Mouse (Mus musculus) layer of hippocampus, adult 2 months (tissue): ENCODE results near the gene Zfp472. TPM values are rescaled to one million over a fixed set of nuclear protein-coding genes. Genes with fewer than 3 reads are reported as not detected.

Source experiments
- DNase-seq, 2 experiments: peaks; one replicate each; pipeline ENCODE4 v3.0.0; 2022; ENCODE audit warnings: low spot score in 2 of 2
- H3K27ac ChIP-seq: fragments of 200-600 bp; 2 replicates; pipeline ENCODE4 v1.8.1; 2022
- H3K4me3 ChIP-seq: fragments of 200-600 bp; 2 replicates; pipeline ENCODE4 v1.8.1; 2022; ENCODE audit warnings: mild to moderate bottlenecking
- CTCF ChIP-seq: fragments of 200-600 bp; conservative IDR thresholded peaks from 2 replicates; pipeline ENCODE4 v1.8.1; 2022; ENCODE audit warnings: antibody characterized with exemption, mild to moderate bottlenecking, moderate library complexity
- long read RNA-seq, 2 experiments: library from polyadenylated mRNA; stranded (forward); transcript quantifications; one replicate each; pipeline ENCODE4 v2.0.0; 2021; ENCODE audit warnings: borderline mapping rate in 2 of 2
- total RNA-seq, 2 experiments: library from RNA; stranded (reverse); gene quantifications; 2 replicates each; pipeline ENCODE4 v1.2.3; 2021

Zfp472 gene
- total RNA-seq: 1 to 10 TPM; 5.6 to 6.5 TPM
- long read RNA-seq, experiment 1, partial matches to known transcripts: 0 of 2 reads
- long read RNA-seq, experiment 1, other reads (novel, unspliced or antisense): 0 of 2 reads
- long read RNA-seq, experiment 2, transcript Zfp472-201 (4 exons, 2,376 nt): major isoform, 6 of 7 reads
- long read RNA-seq, experiment 2, partial matches to known transcripts: 0 of 7 reads
- long read RNA-seq, experiment 2, other reads (novel, unspliced or antisense): 1 of 7 reads

DNA sequence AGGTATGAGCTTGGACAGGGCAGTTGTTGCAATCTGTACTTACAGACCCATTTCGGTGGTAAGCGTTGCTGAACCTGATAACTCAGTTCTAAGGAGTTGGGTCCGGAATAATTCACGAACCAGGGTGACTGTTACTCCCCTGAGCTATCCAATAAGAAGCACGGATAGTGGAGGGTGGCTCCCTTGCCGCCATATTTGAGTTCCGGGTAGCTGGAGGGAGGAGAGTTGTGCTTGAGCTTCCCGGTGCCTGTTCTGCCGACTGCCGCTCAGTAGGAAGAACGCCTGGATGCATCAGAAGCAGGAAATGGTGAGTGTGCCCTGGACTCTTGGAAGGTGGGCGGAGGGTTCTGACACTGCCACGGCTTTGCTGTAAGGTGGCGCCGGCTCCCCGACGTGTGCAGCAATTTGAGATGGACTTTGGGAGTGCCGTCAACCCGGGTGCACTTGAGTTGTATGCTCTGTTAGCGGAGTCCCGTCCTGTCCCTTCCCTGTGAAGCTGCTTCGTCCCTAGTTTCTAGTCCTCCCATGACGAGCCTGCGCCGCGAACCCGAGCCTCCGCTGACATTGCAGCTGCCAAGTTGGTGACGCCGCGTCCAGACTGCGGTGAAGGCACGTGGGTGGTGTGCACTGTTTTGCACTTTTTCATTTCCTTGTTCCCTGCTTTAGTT lies at the start of gene Zfp472:
Gene Zfp472 (plus strand): TSS at position 192 of the 668 bp plus-strand sequence.
- Histone ChIP-seq H3K27ac (peak within 1 kb of the TSS; percentile 76), H3K4me3 (peak within 1 kb of the TSS; percentile 84)
- peak; percentile 94 to 95 for DNase-seq
- TF ChIP-seq CTCF: no peak

DNA sequence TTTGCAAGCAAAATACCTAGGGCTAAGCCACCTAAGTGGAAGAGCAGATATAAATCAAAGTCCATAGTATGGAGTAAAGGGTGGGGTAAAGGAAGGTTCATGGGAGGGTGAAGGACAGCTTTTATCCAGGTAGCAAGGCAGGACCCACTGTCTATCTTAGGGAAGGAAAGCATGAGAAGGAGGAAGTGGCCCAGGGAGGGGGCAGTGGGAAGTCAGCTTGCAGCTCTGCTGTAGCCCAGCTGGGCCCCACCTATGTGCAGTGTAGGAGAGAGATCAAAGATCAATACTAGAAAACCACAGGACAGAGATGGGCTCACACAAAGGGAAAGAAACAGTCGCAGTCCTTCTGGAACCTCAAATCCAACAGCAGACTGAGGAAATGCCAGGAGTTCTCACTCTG lies 49.5 kb upstream of the Zfp472 start:
- no peak overlapping the region for H3K4me3 ChIP-seq
- no peak for DNase-seq
- TF ChIP-seq CTCF: no peak
- H3K27ac ChIP-seq: no peak overlapping the region

DNA sequence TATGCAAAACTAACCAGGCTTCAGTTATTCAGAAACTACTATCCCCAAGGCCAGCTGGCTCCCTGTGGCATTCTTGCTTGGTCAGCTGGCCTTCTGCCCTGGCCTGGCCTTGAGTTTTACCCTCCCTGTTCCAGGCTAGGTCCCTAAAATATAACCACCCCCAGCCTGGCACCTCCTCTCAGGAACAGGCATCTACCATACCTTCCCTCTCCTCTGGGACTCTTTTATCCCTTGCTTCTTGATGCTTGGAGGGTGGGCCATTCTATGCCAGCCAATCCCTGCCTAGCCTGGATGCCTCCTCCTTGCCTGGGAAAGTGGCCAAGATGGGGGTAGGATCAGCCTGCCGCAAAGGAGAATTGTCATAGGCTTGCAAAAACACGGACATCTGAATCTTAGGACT lies 48.5 kb upstream of the Zfp472 start, which contains the start of gene Cyp4f14:
Gene Cyp4f14 (minus strand): TSS at position 212 of the 400 bp plus-strand sequence.
- no peak within 1 kb of the TSS for H3K4me3 ChIP-seq
- peak within 1 kb of the TSS; percentile 47 for H3K27ac ChIP-seq
- TF ChIP-seq CTCF: no peak
- DNase-seq: peak in 1 of 2 experiments; percentile 17

DNA sequence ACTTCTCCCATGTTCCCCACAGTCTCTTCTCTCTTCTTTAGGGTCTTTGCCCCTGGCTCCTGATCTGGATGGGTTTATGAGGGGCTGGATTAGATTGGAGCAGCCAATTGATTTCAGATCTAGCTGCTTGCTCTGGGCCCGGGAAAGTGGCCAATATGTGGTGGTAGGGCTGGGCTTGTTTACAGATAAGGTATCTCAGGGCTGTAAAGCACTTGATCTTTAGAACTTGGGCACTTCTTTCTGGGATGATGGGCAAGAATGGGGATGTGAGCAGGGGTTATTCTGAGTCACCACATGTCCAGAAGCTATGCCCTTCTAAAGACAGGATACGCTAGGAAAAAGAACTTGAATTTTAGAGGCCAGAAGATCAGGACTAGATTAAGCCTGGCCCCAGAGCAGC lies 46.5 kb upstream of the Zfp472 start:
- H3K27ac ChIP-seq: no peak overlapping the region
- no peak for DNase-seq
- no peak overlapping the region for H3K4me3 ChIP-seq
- no peak for TF ChIP-seq CTCF

DNA sequence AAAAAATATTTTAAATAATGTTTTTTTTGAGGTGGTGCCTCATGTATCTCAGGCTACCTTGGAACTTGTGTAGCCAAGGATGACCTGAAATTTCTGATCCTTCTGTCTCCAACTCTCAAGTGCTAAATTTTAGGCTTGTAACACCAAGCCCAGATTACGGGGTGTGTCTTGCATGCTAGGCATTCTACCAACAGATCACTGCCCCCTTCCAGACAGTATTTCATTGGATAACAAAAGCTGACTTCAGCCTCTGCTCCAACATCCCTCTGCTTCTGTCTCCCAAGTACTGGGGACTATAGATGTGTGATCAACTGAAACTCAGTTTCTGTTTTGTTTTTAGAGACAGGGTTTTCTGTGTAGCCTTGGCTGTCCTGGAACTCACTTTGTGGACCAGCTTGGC lies 41.9 kb upstream of the Zfp472 start:
- TF ChIP-seq CTCF: no peak
- H3K4me3 ChIP-seq: no peak overlapping the region
- DNase-seq: no peak
- H3K27ac ChIP-seq: no peak overlapping the region

DNA sequence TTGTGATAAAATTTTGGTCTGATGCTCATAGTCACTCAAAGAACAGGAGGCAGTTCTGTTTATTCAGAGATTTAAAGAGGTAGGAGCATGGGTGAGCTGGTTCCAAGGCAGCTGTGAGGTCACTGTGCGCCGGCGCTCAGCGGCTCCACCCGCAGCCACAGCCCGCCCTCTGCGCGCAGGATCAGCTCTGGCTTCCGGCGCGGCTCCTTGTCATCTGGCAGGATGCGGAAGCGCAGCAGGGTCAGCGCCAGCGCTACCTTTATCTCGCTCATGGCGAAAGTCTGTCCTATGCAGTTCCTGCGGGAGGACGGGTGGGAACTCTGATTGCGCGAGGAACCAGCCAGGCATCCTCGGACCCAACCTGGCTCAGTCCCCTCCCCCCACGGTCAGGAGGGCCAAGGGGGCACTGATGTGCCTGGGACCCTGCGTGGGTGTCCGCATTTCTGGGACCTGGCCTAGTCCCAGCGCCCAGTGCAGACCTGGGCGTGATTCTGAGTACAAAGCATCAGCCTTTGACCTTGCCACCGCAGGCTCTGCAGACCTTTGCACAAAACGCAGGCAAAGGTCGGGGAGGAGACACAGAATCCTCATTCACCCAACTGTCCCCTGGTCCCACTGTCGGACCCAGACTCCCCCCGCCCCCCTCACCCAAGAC lies 40.8 kb upstream of the Zfp472 start:
- Histone ChIP-seq H3K27ac (peak overlapping the region; percentile 84), H3K4me3 (peak overlapping the region; percentile 59)
- peak; percentile 49 to 71 for DNase-seq
- TF ChIP-seq CTCF: peak; percentile 46

DNA sequence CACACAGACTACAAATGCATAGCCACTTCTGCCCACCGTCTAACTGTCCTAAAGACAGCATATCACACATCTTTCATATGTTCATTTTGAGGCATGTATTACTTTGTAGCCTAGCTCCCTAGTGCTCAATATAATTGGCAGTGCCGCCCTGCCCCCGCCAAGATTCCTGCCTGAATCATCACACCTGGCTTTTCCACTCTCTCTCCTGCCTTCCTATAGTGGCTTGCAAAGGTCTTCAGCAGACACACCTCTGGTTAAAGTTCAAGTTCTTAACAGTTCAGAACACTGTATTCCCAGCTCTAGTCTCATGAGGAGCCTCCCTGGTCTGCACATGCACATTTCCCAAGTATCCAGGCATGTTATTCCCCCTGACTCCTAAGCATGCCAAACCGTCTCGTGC lies 37.8 kb upstream of the Zfp472 start:
- DNase-seq: no peak
- TF ChIP-seq CTCF: no peak

DNA sequence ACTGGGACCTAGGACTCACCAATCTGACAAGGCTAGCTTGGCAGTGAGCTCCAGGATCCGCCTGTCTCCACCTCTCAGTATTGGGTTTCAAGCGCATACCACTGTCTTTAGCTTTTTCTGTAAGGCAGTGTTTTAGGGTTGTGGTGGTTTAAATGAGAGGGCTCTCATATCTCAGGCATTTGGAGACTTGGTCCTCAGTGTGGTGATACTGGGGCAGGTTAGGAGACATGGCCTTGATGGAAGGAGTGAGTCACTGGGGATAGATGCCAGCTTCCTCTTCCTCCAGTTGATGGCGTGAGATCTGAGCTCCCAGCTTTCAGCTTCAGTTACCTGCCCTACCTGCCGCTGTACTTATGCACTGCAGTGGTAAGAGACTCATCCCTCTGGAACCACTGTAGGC lies 25.8 kb upstream of the Zfp472 start:
- TF ChIP-seq CTCF: no peak
- no peak for DNase-seq
- no peak overlapping the region for H3K4me3 ChIP-seq
- H3K27ac ChIP-seq: no peak overlapping the region

More for the DNA sequence above, 37.8 kb upstream of the Zfp472 start:
- Histone ChIP-seq H3K27ac (no peak overlapping the region), H3K4me3 (no peak overlapping the region)

DNA sequence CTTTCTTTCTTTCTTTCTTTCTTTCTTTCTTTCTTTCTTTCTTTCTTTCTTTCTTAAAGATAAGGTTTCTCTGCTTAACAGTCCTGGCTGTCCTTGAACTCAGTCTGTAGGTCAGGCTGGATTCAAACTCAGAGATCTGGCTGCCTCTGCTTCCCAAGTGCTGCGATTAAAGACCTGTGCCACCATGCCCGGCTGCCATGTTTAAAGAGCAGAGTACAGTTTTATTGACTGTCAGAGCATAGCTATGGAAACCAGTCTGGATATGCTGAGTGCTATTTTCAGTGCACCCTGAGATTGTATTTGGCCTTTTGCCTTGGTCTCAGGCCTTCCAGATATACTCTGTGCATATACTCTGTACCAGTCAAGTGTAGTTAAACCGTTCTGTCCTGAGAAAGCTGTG lies 22.0 kb upstream of the Zfp472 start:
- DNase-seq: no peak
- TF ChIP-seq CTCF: no peak
- no peak overlapping the region for H3K4me3 ChIP-seq
- no peak overlapping the region for H3K27ac ChIP-seq

DNA sequence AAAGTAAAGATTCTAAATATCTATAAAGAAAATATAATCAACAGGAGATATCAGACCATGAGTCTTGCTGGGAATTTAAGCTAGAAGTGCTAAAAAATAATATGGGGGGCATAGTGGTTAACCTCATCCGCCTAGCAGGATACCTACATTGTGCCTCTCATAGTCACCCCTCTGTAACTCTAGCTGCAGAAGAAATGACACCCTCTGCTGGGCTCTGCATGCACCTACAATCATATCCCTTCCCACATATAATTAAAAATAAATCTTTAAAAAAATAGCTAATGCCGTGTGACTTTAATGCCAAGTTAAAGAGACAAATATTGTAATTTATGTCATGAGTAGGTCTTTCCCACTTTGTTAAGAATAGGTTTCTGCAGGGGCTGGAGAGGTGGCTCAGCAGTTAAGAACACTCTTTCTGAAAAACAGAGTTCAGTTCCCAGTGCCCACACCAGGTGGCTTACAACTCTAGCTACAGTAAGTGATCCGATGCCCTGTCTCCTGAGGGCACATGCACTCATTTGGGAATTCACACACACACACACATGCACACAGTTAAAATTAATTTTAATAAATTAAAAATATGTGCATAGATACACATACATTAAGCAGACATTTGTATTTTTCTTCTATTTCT lies 21.1 kb upstream of the Zfp472 start:
- DNase-seq: no peak
- H3K4me3 ChIP-seq: no peak overlapping the region
- H3K27ac ChIP-seq: no peak overlapping the region
- TF ChIP-seq CTCF: peak; percentile 65

DNA sequence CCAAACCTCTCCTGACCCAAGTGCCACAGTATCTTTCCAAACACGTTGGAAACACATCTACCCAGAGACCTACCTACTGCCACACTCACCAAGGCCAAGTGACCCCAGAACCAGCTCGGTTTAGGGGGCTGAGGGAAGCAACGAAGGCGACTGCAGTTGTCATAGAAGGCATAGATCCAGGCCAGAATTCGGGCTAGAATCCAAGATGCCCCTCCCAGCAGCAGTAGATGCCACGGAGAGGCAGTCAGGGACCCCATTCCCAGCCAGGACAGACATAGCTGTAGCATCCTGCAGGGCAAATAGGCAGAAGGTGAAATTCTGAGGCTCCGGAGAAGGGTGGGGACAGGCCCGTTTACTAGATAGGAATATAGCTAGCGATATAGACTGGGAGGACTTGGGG lies 18.9 kb upstream of the Zfp472 start:
- no peak for DNase-seq
- TF ChIP-seq CTCF: no peak
- Histone ChIP-seq H3K4me3 (peak overlapping the region; percentile 81), H3K27ac (peak overlapping the region; percentile 90)

DNA sequence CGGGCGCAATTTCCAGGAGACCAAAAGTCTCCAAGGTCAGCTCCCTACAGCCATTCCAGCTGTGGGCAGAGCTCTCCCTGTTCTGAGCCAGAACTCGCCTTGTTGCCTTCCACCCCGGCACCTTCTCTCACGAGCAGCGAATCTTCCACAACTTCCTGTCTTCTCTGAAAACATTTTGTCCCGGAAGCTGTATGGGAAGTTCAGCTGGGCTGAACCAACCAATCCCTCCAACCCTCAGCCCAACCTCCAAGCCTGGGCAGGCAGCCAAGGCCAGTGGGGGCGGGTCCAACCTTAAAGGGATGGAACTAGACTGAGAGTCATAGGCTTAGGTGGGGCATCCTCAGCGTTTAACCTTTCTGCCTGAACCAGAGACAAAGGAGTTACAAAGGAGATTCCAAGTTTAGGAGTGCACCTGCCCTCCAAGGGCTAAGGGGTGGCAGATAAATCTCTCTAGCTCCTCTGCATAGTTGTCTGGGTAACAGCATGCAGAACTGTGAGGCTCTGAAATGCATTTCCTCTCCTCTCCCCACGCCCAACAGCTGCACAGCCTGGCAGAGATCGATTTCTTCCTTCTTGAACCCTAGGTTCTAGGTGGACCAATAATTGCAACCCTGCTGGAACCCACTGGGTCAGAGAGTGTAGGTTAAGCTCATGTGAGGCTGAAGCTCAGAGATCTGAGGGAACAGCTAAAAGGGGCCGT lies 18.2 kb upstream of the Zfp472 start, which contains the start of gene Cyp4f13:
Gene Cyp4f13 (minus strand): TSS at position 188 of the 700 bp plus-strand sequence.
- Histone ChIP-seq H3K4me3 (peak within 1 kb of the TSS; percentile 81), H3K27ac (peak within 1 kb of the TSS; percentile 90)
- DNase-seq: peak; percentile 93 to 96
- TF ChIP-seq CTCF: no peak

DNA sequence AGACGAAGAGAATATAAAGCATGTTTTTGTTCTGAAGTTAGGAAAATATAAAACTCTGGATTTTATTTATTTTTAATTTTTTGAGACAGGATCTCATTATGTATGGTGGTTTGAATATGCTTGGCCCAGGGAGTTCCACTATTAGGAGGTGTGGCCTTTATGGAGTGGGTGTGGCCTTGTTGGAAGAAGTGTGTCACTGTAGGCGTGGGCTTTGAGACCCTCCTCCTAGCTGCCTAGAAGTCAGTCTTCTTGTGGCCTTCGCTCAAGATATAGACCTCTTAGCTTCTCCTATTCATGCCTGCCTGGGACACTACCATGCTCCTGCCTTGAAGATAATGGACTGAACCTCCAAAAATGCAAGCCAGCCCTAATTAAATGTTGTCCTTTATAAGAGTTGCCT lies 15.5 kb upstream of the Zfp472 start:
- H3K4me3 ChIP-seq: no peak overlapping the region
- no peak for TF ChIP-seq CTCF

More for the DNA sequence above, 15.5 kb upstream of the Zfp472 start:
- DNase-seq: no peak
- H3K27ac ChIP-seq: no peak overlapping the region
